Mouse (Mus musculus) lung, adult 2 months (tissue): ENCODE data around the gene Cyba.

ENCODE experiments used
- CTCF ChIP-seq: fragments of 200-500 bp; IDR thresholded peaks from 2 replicates; pipeline ENCODE4 v1.5.1; 2011; ENCODE audit warnings: mild to moderate bottlenecking, low read length, control low read depth; ENCODE audit not compliant: insufficient read depth
- POLR2A ChIP-seq: fragments of 200-500 bp; IDR thresholded peaks from 2 replicates; pipeline ENCODE4 v1.6.1; 2011; ENCODE audit warnings: low read depth, mild to moderate bottlenecking, control low read depth, low read length, borderline replicate concordance; ENCODE audit errors: extremely low read depth

DNA sequence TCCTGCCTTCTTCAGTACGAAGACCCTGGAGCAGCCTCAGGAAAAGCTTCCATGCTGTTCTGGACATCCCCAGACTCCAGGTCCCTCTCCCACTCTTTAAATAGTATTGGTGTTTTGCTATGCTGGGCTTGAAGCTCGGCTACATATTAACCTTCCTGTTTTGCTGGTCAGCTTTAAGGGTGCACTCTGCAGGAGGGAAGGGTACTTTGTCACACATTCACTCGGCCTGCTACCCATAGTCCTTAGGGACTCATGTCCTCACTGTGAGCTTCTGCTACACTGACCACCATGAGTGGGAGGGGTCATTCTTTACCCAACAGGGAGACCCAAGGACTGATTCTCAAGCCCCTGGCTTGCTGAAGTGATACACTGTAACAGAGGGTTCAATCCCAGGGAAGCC, 2.1 kb downstream of the Cyba start:
- TF ChIP-seq CTCF (no peak), POLR2A (no peak)
